Mouse (Mus musculus): ENCODE measurements at regions not wholly inside any gene's neighbourhood (a gene's known extent, or its start where the extent isn't known, plus 50 kb on each side); places are given as distances from the start of the nearest gene placed in this dataset.

DNA sequence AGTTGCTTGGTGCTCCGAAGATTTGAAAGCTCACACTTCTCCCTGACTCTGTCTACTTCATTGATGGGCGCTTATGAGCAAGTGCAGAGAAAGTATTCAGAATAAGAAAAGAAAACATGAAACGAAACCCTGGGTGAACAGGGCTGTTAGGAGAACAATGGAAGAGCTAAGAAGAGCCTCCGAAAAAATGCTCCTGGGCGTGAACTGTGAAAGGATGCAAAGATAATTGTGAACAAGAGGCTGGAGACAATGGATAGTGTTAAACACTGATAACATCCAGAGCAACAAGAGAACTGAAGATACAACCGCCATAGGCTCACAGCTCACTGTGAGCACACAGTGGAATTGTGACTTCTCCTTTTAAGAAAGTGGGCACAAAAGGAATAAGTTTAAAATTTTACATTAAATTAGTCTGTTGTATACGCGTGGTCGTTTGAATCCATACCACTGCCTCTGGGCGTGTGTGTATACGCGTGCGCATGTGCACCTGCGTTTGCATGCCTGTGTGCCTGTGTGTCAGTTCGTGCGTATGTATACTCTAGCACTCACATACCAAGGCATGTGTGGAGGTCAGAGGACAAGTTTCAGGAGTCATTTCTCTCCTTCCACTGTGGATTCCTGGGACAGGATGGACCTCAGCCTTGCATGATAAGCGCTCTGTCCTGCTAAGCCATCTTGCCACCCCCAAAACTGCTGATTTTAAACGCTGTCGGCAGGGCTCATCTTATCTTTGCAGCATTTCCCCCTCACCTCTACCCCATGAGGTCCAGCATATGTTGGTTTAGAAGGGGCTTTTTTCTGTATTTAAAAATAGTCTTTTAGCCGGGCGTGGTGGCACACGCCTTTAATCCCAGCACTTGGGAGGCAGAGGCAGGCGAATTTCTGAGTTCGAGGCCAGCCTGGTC, 113.0 kb upstream of the 1700016C15Rik start:
- TF ChIP-seq POLR2A (IDR thresholded peaks at IDR 0.05; ENCODE audit: extremely low read depth, insufficient read depth, low read length) (no peak), CTCF (IDR thresholded peaks at IDR 0.05; ENCODE audit: extremely low read depth, insufficient read depth, low read length) (no peak)

Measured in cortical plate, adult 2 months (tissue).